Mouse (Mus musculus): ENCODE results near the gene Rhebl1.

Gene Rhebl1

GRCm38 (mm10) chr15:98830736-98831683 is 63.3 kb downstream of the Rhebl1 start, which contains the start of gene Prkag1:
Gene Prkag1 (minus strand): TSS chr15:98831521.
- TF ChIP-seq GATA4 (IDR thresholded peaks at IDR 0.05; ENCODE audit: insufficient replicate concordance, low read length) = peak; percentile 44; the same call in 1 of the 2 replicates
